Mouse (Mus musculus): ENCODE measurements around the gene Babam2. TPM values are rescaled to one million over a fixed set of nuclear protein-coding genes. Genes with fewer than 3 reads are reported as not detected.

Babam2 gene
- polyA plus RNA-seq, 1 experiment = 7.0 TPM

DNA sequence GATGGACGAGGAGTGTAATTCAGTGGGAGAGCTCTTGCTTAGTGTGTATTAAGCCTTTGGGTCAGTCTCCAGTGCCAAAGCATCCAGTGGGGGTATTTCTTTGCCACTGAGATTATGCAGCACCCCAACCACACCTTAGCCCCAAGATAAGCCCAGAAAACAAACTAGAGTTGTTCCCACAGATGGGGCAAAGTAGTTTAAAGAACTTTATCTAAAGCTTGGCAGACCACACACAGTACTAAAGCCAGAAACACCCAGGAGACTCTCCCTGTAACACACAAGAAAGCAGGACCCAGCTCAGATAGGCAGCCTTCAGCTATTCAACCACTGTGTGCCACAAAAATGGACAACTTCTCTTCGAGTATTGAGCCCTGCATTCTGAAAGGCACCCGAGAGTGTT lies 376.6 kb downstream of the Babam2 start:
- Histone ChIP-seq H3K27me3 (ENCODE audit: control insufficient read depth) (no peaks in the 10 kb centered on the region), H3K36me3 (ENCODE audit: control insufficient read depth) (no peaks in the 10 kb centered on the region), H3K4me1 (ENCODE audit: control insufficient read depth) (no peaks in the 10 kb centered on the region), H3K4me3 (replicated peaks) (no peak overlapping the region), H3K9me3 (ENCODE audit: control insufficient read depth, low read length) (no peaks in the 10 kb centered on the region)
- TF ChIP-seq TAL1 (IDR thresholded peaks at IDR 0.05; ENCODE audit: low read length) = no peak
- TF ChIP-seq GATA1 (IDR thresholded peaks at IDR 0.05; ENCODE audit: low read length) = no peak

DNA sequence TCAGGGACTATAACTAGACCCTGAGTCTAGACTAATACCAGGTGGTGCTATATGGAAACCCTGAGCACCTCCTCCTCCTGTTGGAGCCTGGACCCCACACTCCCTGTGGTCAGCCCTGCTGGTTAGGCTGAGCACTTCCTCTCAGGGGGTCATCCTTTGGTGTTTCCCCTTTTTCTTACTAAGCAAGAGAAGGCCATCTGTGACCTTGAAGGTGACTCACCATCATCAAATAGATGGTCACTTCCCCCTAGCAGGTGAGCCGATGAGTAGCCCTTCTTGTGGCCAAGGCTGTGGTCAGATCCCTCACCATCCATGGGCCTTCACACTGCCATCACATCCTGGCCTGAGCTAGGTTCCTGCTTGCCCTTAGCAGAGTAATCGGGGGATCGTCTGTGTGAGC lies 379.7 kb downstream of the Babam2 start:
- Histone ChIP-seq H3K9me3 (ENCODE audit: control insufficient read depth, low read length) (no peaks in the 10 kb centered on the region), H3K4me3 (replicated peaks) (no peak overlapping the region), H3K27me3 (ENCODE audit: control insufficient read depth) (no peaks in the 10 kb centered on the region), H3K4me1 (ENCODE audit: control insufficient read depth) (no peaks in the 10 kb centered on the region), H3K36me3 (ENCODE audit: control insufficient read depth) (no peaks in the 10 kb centered on the region)
- TF ChIP-seq GATA1 (IDR thresholded peaks at IDR 0.05; ENCODE audit: low read length) = no peak
- no peak for TF ChIP-seq TAL1 (IDR thresholded peaks at IDR 0.05; ENCODE audit: low read length)

DNA sequence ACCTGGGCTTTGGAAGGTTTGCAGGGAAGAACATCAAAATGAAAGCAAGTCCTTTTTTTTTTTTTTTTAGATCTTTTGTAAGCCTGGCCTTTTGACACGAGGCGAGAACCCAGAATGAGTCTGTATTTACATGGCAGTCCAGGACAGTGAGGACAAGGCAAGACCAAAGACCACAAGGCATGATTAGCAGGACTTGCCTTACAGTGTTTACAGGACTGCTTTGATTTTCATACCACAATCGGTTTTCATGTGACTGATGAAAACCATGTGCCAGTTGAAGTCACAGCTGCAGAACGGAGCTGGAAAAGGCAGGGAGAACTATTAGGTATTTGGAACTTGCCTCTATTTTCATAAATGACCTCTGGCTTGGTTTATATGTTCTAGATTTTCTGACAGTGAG lies 381.5 kb downstream of the Babam2 start:
- Histone ChIP-seq H3K4me3 (replicated peaks) (no peak overlapping the region), H3K4me1 (ENCODE audit: control insufficient read depth) (no peaks in the 10 kb centered on the region), H3K9me3 (ENCODE audit: control insufficient read depth, low read length) (no peaks in the 10 kb centered on the region), H3K36me3 (ENCODE audit: control insufficient read depth) (no peaks in the 10 kb centered on the region), H3K27me3 (ENCODE audit: control insufficient read depth) (no peaks in the 10 kb centered on the region)
- TF ChIP-seq GATA1 (IDR thresholded peaks at IDR 0.05; ENCODE audit: low read length) (no peak), TAL1 (IDR thresholded peaks at IDR 0.05; ENCODE audit: low read length) (no peak)

DNA sequence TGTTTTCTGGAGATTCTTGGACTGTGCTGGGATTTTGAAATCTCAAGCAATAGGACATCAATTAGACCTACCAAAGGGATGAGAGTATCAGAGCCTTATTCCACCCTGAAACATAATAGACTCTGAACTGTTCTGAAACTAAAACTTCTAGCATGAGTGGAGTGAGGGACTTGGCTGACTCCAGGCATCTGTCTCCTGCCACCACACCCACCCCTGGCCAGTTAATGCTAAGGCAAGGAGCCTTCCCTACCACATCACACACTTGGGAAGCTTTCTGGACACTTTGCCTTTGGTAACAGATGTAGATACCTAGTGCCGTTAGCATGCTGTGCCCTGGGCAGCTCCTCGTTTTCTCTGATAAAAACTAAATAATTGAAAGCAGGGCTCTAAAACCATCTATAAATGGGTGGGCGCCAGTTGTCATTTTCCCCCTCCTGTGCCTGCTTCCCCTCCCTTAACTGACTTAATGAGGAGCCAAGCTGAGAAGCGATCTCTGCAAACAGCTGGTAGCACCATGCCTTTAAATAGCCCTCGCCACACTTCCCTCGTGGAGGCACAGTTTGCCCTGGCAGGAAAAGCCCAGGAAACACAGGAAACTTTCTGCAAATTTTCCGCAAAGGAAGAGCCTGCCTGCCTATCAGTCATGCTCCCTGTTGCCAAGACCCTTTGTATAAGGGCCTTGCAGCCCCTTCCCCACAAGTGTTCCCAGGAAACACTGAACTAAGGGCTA lies 383.2 kb downstream of the Babam2 start:
- Histone ChIP-seq H3K4me3 (replicated peaks) (no peak overlapping the region), H3K27me3 (ENCODE audit: control insufficient read depth) (no peaks in the 10 kb centered on the region), H3K9me3 (ENCODE audit: control insufficient read depth, low read length) (no peaks in the 10 kb centered on the region), H3K4me1 (ENCODE audit: control insufficient read depth) (no peaks in the 10 kb centered on the region), H3K36me3 (ENCODE audit: control insufficient read depth) (no peaks in the 10 kb centered on the region)
- TF ChIP-seq GATA1 (IDR thresholded peaks at IDR 0.05; ENCODE audit: low read length) (no peak), TAL1 (IDR thresholded peaks at IDR 0.05; ENCODE audit: low read length) (no peak)

DNA sequence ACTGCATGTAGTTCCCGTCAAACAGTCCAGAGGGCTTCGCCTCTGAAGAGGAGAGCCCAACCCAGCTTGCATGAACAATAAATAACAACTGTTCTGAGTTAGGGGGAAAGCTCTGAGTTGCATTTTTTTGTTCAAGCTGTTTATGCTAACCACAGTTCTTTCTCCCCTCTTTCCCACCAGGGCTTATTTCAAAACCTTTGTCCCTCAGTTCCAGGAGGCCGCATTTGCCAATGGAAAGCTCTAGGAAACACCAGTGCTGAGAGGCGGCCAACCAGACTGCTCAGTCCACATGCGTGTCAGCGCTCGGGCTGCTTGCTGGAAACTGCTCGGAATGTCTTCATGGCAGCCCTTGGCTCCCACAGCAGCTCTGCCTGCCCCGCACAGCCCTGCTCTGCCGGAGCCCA lies 386.9 kb downstream of the Babam2 start:
- Histone ChIP-seq H3K36me3 (ENCODE audit: control insufficient read depth) (no peaks in the 10 kb centered on the region), H3K27me3 (ENCODE audit: control insufficient read depth) (no peaks in the 10 kb centered on the region), H3K9me3 (ENCODE audit: control insufficient read depth, low read length) (no peaks in the 10 kb centered on the region), H3K4me3 (replicated peaks) (no peak overlapping the region), H3K4me1 (ENCODE audit: control insufficient read depth) (no peaks in the 10 kb centered on the region)
- TF ChIP-seq GATA1 (IDR thresholded peaks at IDR 0.05; ENCODE audit: low read length) = no peak
- TF ChIP-seq TAL1 (IDR thresholded peaks at IDR 0.05; ENCODE audit: low read length) = no peak

DNA sequence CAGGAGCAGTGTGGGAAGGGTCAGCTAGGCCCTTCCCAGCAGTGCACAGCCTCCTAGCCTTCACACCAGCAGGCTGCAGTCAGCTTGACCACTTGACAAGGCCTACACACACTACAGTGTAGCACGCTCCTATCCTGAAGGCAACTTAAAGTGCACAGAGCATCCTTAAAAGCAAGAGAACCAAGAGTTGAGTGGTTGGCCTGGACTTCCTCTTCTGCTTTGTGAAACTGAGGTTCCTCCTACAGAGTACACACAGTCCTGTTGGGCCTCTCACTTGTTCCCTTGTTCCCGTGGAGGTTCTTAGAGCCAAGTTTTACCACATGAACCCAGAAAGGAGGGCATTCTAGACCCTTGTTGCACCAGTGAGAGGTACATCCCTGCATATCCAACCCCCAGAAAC lies 388.1 kb downstream of the Babam2 start:
- no peak for TF ChIP-seq GATA1 (IDR thresholded peaks at IDR 0.05; ENCODE audit: low read length)
- TF ChIP-seq TAL1 (IDR thresholded peaks at IDR 0.05; ENCODE audit: low read length) = no peak
- Histone ChIP-seq H3K9me3 (ENCODE audit: control insufficient read depth, low read length) (no peaks in the 10 kb centered on the region), H3K4me1 (ENCODE audit: control insufficient read depth) (no peaks in the 10 kb centered on the region), H3K36me3 (ENCODE audit: control insufficient read depth) (no peaks in the 10 kb centered on the region), H3K27me3 (ENCODE audit: control insufficient read depth) (no peaks in the 10 kb centered on the region), H3K4me3 (replicated peaks) (no peak overlapping the region)

DNA sequence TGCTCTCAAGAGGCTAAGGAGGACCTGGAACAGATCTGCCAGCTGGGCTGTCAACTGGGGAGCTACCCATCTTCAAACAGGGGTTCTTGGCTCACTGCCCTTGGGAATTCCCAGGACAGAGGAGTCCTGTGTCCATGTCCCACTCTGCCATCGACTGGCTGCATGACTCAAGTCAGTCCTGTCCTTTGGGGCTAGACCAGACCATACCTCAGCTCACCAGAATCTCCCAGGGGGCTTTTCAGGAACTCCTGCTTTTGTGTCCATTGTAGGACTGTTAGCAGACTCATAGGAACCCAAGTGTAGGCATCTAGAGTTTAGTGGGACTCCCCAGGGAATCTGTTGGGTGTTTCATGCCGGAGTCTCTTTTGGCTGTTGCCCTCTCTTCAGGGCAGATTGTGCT lies 388.5 kb downstream of the Babam2 start:
- Histone ChIP-seq H3K36me3 (ENCODE audit: control insufficient read depth) (no peaks in the 10 kb centered on the region), H3K4me3 (replicated peaks) (no peak overlapping the region), H3K9me3 (ENCODE audit: control insufficient read depth, low read length) (no peaks in the 10 kb centered on the region), H3K4me1 (ENCODE audit: control insufficient read depth) (no peaks in the 10 kb centered on the region), H3K27me3 (ENCODE audit: control insufficient read depth) (no peaks in the 10 kb centered on the region)
- TF ChIP-seq GATA1 (IDR thresholded peaks at IDR 0.05; ENCODE audit: low read length) (no peak), TAL1 (IDR thresholded peaks at IDR 0.05; ENCODE audit: low read length) (no peak)

DNA sequence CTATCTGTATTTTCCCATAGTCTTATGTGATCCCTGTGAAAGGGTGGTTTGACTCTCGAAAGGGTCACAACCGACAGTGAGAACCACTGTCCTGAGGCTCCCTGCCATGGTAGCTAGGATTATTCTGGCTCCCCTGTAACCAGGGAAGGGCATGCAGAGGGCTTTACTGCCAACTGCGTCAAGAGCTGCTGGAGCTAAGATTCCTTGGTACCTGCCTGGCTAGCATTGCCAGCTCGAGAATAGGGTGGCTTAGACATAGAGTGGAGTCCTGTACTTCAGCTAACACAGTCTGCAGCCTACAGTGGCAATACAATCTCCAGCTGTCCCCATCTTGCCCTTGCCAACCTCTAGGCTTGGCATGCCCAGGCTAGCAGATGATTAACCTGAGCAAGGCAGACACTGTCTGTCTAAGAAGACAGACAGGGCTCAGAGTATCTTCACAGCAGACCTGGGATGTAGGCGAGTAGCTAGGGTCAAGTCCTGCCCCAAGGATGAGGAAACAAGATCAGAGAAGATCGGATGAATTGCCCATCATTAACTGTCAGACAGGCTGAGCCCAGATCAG lies 389.1 kb downstream of the Babam2 start:
- Histone ChIP-seq H3K4me1 (ENCODE audit: control insufficient read depth) (no peaks in the 10 kb centered on the region), H3K36me3 (ENCODE audit: control insufficient read depth) (no peaks in the 10 kb centered on the region), H3K27me3 (ENCODE audit: control insufficient read depth) (no peaks in the 10 kb centered on the region), H3K4me3 (replicated peaks) (no peak overlapping the region), H3K9me3 (ENCODE audit: control insufficient read depth, low read length) (no peaks in the 10 kb centered on the region)
- no peak for TF ChIP-seq TAL1 (IDR thresholded peaks at IDR 0.05; ENCODE audit: low read length)
- TF ChIP-seq GATA1 (IDR thresholded peaks at IDR 0.05; ENCODE audit: low read length) = no peak

DNA sequence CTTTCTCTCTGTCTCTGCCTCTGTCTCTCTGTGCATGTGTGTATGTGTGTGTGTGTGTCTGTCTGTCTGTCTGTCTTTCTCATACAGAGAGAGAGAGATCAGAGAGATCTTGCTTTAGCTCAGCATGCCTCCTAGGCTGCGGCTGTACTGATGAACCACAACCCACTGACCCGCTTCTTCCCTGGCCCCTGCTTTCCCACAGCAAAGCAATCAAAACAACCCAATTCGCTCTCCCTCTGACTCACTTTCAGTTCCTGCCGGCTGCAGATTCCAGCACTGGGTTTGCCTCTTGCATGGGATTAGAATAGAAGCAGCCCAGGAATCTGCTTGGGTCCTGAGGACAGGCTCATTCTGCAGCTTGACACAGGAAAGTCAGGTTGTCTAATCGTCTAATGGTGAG lies 392.0 kb downstream of the Babam2 start:
- TF ChIP-seq GATA1 (IDR thresholded peaks at IDR 0.05; ENCODE audit: low read length) (no peak), TAL1 (IDR thresholded peaks at IDR 0.05; ENCODE audit: low read length) (no peak)
- no peak overlapping the region for H3K4me3 ChIP-seq (replicated peaks)
- H3K36me3 ChIP-seq (ENCODE audit: control insufficient read depth) = no peaks in the 10 kb centered on the region

More for the DNA sequence above, 392.0 kb downstream of the Babam2 start:
- Histone ChIP-seq H3K4me1 (ENCODE audit: control insufficient read depth) (no peaks in the 10 kb centered on the region), H3K9me3 (ENCODE audit: control insufficient read depth, low read length) (no peaks in the 10 kb centered on the region), H3K27me3 (ENCODE audit: control insufficient read depth) (no peaks in the 10 kb centered on the region)

Data from erythroblast, embryonic 14.5 days (primary cell).